Comparison of ENCODE assay signal across 40 mouse cellular contexts in genomic region chr5:104381671-104382070, GRCm38 (mm10). TPM values are rescaled to one million over a fixed set of nuclear protein-coding genes. Genes with fewer than 3 reads are reported as not detected.
"Had no signal": no experiment of that assay in that cellular context is flagged by ENCODE, and none has a peak within 500 bp of the region (broad histone marks: within the 10 kb centered on the region; RNA-seq: fewer than 3 reads in every experiment).

No protein-coding gene starts in this region.

- H3K4me2 ChIP-seq: heart, embryonic 12.5 days; hindbrain, embryonic 12.5 days; hindbrain, embryonic 14.5 days; limb, embryonic 13.5 days; limb, embryonic 15.5 days; liver, embryonic 12.5 days had no signal

- H3K4me1 ChIP-seq: heart, embryonic 10.5 days; heart, embryonic 12.5 days; hindbrain, embryonic 10.5 days; hindbrain, embryonic 12.5 days; limb, embryonic 13.5 days; limb, embryonic 15.5 days; liver, embryonic 12.5 days had no signal

- DNase-seq: gastrocnemius, postnatal 14 days; heart, adult 18-20 months; heart, postnatal 10 days; heart, postnatal 4 days; kidney, adult 8-10 months; kidney, postnatal 10 days; kidney, postnatal 25 days; kidney, postnatal 4 days; layer of hippocampus, postnatal 36 days; left cerebral cortex, postnatal 4 days had no signal

- H3K4me3 ChIP-seq: heart, embryonic 10.5 days; heart, embryonic 12.5 days; hindbrain, embryonic 10.5 days; hindbrain, embryonic 12.5 days; layer of hippocampus, adult 2 months; limb, embryonic 13.5 days; limb, embryonic 15.5 days; liver, embryonic 12.5 days had no signal

- H3K27ac ChIP-seq: heart, embryonic 10.5 days; hindbrain, embryonic 10.5 days; hindbrain, embryonic 12.5 days; hindbrain, embryonic 14.5 days; layer of hippocampus, adult 2 months; limb, embryonic 13.5 days; limb, embryonic 15.5 days; liver, embryonic 12.5 days; liver, embryonic 14.5 days had no signal

- H3K36me3 ChIP-seq: heart, embryonic 10.5 days; heart, embryonic 12.5 days; hindbrain, embryonic 10.5 days; hindbrain, embryonic 12.5 days; limb, embryonic 13.5 days; limb, embryonic 15.5 days; liver, embryonic 12.5 days had no signal

- H3K27me3 ChIP-seq: heart, embryonic 12.5 days; hindbrain, embryonic 12.5 days; limb, embryonic 13.5 days; limb, embryonic 15.5 days; liver, embryonic 12.5 days had no signal

RNA-seq across cellular contexts. Expression of gene Mepe, which starts 56.5 kb away (rescaled TPM):
- total RNA-seq: gastrocnemius, adult 18-20 months; gastrocnemius, adult 8-10 months; gastrocnemius, postnatal 14 days; gastrocnemius, postnatal 4 days; granulocyte monocyte progenitor cell, adult 5-6 weeks; heart, adult 18-20 months; heart, adult 8-10 months; heart, postnatal 10 days; heart, postnatal 25 days; heart, postnatal 4 days; layer of hippocampus, adult 2 months; layer of hippocampus, postnatal 10 days; layer of hippocampus, postnatal 36 days; left cerebral cortex, adult 18-20 months; left cerebral cortex, adult 8-10 months; left cerebral cortex, postnatal 10 days; left cerebral cortex, postnatal 25 days; left cerebral cortex, postnatal 4 days; liver, adult 2 months had no signal
- polyA plus RNA-seq: heart, embryonic 10.5 days; heart, embryonic 12.5 days; heart, embryonic 14.5 days; heart, embryonic 16.5 days; hindbrain, embryonic 10.5 days; hindbrain, embryonic 12.5 days; hindbrain, embryonic 14.5 days; hindbrain, embryonic 16.5 days; inflammation-experienced regulatory T-cells, adult 6 months; intestine, embryonic 16.5 days; kidney, embryonic 14.5 days; kidney, embryonic 16.5 days; limb, embryonic 11.5 days; limb, embryonic 13.5 days; liver, adult 2 months; liver, embryonic 12.5 days; liver, embryonic 14.5 days had no signal
